In the genomic region with DNA sequence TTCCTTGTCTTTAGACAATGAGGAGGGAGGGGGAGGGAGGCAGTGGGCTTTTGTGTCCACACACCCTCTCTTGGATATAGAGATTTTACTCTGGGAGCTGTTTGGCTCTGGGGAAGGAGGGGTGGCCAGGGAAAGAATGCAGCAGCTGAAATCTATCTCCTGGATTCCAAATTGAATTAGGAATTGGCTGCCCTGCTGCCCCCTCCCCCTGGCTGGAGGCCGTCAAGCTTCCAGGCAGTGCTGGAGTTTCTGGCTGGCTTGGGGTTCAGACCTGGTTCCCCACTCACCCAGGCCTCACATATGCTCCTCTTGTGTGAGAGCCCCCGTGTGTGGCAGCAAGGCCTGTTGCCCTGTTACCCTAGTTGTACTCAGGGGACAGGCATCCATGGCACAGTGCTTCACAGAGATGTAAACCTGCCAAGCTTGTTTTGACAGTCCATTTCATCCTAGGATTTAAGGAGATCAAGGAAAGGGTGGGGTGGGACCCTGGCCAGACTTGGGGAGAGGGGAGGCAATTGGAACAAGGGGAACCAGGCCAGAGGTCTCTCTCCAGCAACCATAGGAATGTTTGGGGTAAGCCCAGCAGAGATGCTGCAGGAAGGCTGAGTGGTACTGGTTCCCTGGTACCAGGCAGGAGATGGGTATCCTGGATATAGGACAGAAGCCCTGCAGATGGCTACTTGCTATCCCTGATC, we compare ENCODE assay signal across 9 mouse cellular contexts. TPM values are rescaled to one million over a fixed set of nuclear protein-coding genes. Genes with fewer than 3 reads are reported as not detected.
DNase-seq lines count a peak whose midpoint lies in the region; ATAC-seq lines count a peak whose summit lies in the region.
"Had no signal": no experiment of that assay in that cellular context is flagged by ENCODE, and none has a peak within 500 bp of the region (broad histone marks: within the 10 kb centered on the region; RNA-seq: fewer than 3 reads in every experiment).

No protein-coding gene starts in this region.

- no peak overlapping the region for H3K9ac ChIP-seq in hindbrain, embryonic 11.5 days (ENCODE audit: low read depth, low read length)
- H3K9ac ChIP-seq in embryonic facial prominence, embryonic 13.5 days, result no peak overlapping the region
- H3K9ac ChIP-seq: heart, embryonic 15.5 days had no signal

- no peak overlapping the region for H3K4me3 ChIP-seq in hindbrain, embryonic 10.5 days
- H3K4me3 ChIP-seq in hindbrain, embryonic 11.5 days (ENCODE audit: low read depth, low read length), result no peak overlapping the region
- no peak overlapping the region for H3K4me3 ChIP-seq in embryonic facial prominence, embryonic 13.5 days
- no peak overlapping the region for H3K4me3 ChIP-seq in limb, embryonic 10.5 days
- H3K4me3 ChIP-seq: heart, embryonic 15.5 days had no signal

- ATAC-seq in hindbrain, embryonic 11.5 days (ENCODE audit: low FRiP score), result no peak
- no peak for ATAC-seq in embryonic facial prominence, embryonic 13.5 days (ENCODE audit: insufficient number of reproducible peaks, insufficient read depth, low FRiP score, low TSS enrichment, low read depth)
- ATAC-seq in cerebellum, adult (ENCODE audit: insufficient number of reproducible peaks, low FRiP score, low TSS enrichment), result no peak

- WGBS in hindbrain, embryonic 10.5 days, result 39% methylated on average over 2 of the region's 2 CpGs
- 48% methylated on average over 2 of the region's 2 CpGs for WGBS in hindbrain, embryonic 11.5 days
- 10% methylated on average over 2 of the region's 2 CpGs for WGBS in embryonic facial prominence, embryonic 13.5 days
- WGBS in limb, embryonic 10.5 days, result 54% methylated on average over 2 of the region's 2 CpGs

- H3K27me3 ChIP-seq in hindbrain, embryonic 10.5 days (ENCODE audit: insufficient read depth, poor library complexity, severe bottlenecking), result peaks cover 27% of the 10 kb centered on the region
- H3K27me3 ChIP-seq in hindbrain, embryonic 11.5 days (ENCODE audit: control insufficient read depth, insufficient read depth, low read length), result peaks cover 6% of the 10 kb centered on the region
- H3K27me3 ChIP-seq in embryonic facial prominence, embryonic 13.5 days, result peaks cover 5% of the 10 kb centered on the region; the same call in 1 of the 2 replicates
- peaks cover 24% of the 10 kb centered on the region for H3K27me3 ChIP-seq in limb, embryonic 10.5 days (ENCODE audit: low read depth, poor library complexity, severe bottlenecking)

- no peak for DNase-seq in hindbrain, embryonic 10.5 days (ENCODE audit: low spot score)
- DNase-seq in hindbrain, embryonic 11.5 days (ENCODE audit: low spot score), result no peak
- peak; percentile 51 for DNase-seq in NIH3T3 (ENCODE audit: low read depth)
- no peak for DNase-seq in limb, embryonic 10.5 days (ENCODE audit: low spot score)
- DNase-seq in thymus, postnatal 36 days, result no peak
- DNase-seq: embryo, embryonic 11 days had no signal

- H3K4me1 ChIP-seq in hindbrain, embryonic 10.5 days (replicated peaks), result peaks cover 66% of the 10 kb centered on the region
- H3K4me1 ChIP-seq in hindbrain, embryonic 11.5 days (replicated peaks; ENCODE audit: control insufficient read depth, insufficient read depth, low read length), result peaks cover 12% of the 10 kb centered on the region
- H3K4me1 ChIP-seq in embryonic facial prominence, embryonic 13.5 days, result peaks cover 86% of the 10 kb centered on the region
- peaks cover 60% of the 10 kb centered on the region for H3K4me1 ChIP-seq in limb, embryonic 10.5 days

- peak overlapping the region; percentile 37; the same call in 1 of the 2 replicates for H3K27ac ChIP-seq in hindbrain, embryonic 10.5 days
- no peak overlapping the region for H3K27ac ChIP-seq in hindbrain, embryonic 11.5 days (ENCODE audit: low read depth, low read length)
- H3K27ac ChIP-seq in embryonic facial prominence, embryonic 13.5 days, result peak overlapping the region; percentile 90
- H3K27ac ChIP-seq in limb, embryonic 10.5 days, result 0 out of 2 replicates have a peak overlapping the region, but pooled peaks have one; percentile 10
- H3K27ac ChIP-seq: heart, embryonic 15.5 days had no signal

- H3K36me3 ChIP-seq in hindbrain, embryonic 10.5 days, result peaks cover 35% of the 10 kb centered on the region
- no peaks in the 10 kb centered on the region for H3K36me3 ChIP-seq in hindbrain, embryonic 11.5 days (ENCODE audit: control insufficient read depth, insufficient read depth, low read length)
- peaks cover 27% of the 10 kb centered on the region for H3K36me3 ChIP-seq in embryonic facial prominence, embryonic 13.5 days
- peaks cover 41% of the 10 kb centered on the region for H3K36me3 ChIP-seq in limb, embryonic 10.5 days

- no peak overlapping the region for H3K4me2 ChIP-seq in hindbrain, embryonic 11.5 days (replicated peaks; ENCODE audit: low read depth, low read length)
- no peak overlapping the region; the same call in 1 of the 2 replicates for H3K4me2 ChIP-seq in embryonic facial prominence, embryonic 13.5 days
- H3K4me2 ChIP-seq: heart, embryonic 15.5 days had no signal

- no peaks in the 10 kb centered on the region for H3K9me3 ChIP-seq in hindbrain, embryonic 10.5 days
- no peaks in the 10 kb centered on the region for H3K9me3 ChIP-seq in hindbrain, embryonic 11.5 days (ENCODE audit: control insufficient read depth, low read length)
- H3K9me3 ChIP-seq in embryonic facial prominence, embryonic 13.5 days, result no peaks in the 10 kb centered on the region
- no peaks in the 10 kb centered on the region for H3K9me3 ChIP-seq in limb, embryonic 10.5 days (replicated peaks)
- H3K9me3 ChIP-seq: heart, embryonic 15.5 days had no signal

RNA-seq across cellular contexts. Expression of gene Ptger1, which starts 1.4 kb away (rescaled TPM):
- polyA plus RNA-seq in hindbrain, embryonic 10.5 days (2016; fragmentation: Nextera tagmentation; extraction: Ambion mirVana), result 0.58 and 0.62 TPM in 2 replicates
- polyA plus RNA-seq in hindbrain, embryonic 11.5 days (2014; fragmentation: Nextera tagmentation; extraction: Ambion mirVana), result 0.49 and 1.0 TPM in 2 replicates
- polyA plus RNA-seq in embryonic facial prominence, embryonic 13.5 days (2015; fragmentation: Nextera tagmentation; extraction: Ambion mirVana), result 1.5 and 2.1 TPM in 2 replicates
- 0.64 TPM in 2 replicates for polyA plus RNA-seq in limb, embryonic 10.5 days (2016; fragmentation: Nextera tagmentation; extraction: Ambion mirVana)

RNA-seq across cellular contexts. Expression of gene Gipc1, which starts 12.6 kb away (rescaled TPM):
- polyA plus RNA-seq in hindbrain, embryonic 10.5 days (2016; fragmentation: Nextera tagmentation; extraction: Ambion mirVana), result 221 and 240 TPM in 2 replicates
- 176 and 182 TPM in 2 replicates for polyA plus RNA-seq in hindbrain, embryonic 11.5 days (2014; fragmentation: Nextera tagmentation; extraction: Ambion mirVana)
- 186 and 190 TPM in 2 replicates for polyA plus RNA-seq in embryonic facial prominence, embryonic 13.5 days (2015; fragmentation: Nextera tagmentation; extraction: Ambion mirVana)
- polyA plus RNA-seq in limb, embryonic 10.5 days (2016; fragmentation: Nextera tagmentation; extraction: Ambion mirVana), result 185 and 206 TPM in 2 replicates

RNA-seq across cellular contexts. Expression of gene Pkn1, which starts 33.9 kb away (rescaled TPM):
- 28.2 and 29.9 TPM in 2 replicates for polyA plus RNA-seq in hindbrain, embryonic 10.5 days (2016; fragmentation: Nextera tagmentation; extraction: Ambion mirVana)
- polyA plus RNA-seq in hindbrain, embryonic 11.5 days (2014; fragmentation: Nextera tagmentation; extraction: Ambion mirVana), result 21.6 and 22.6 TPM in 2 replicates
- polyA plus RNA-seq in embryonic facial prominence, embryonic 13.5 days (2015; fragmentation: Nextera tagmentation; extraction: Ambion mirVana), result 23.5 and 24.0 TPM in 2 replicates
- 38.6 and 41.4 TPM in 2 replicates for polyA plus RNA-seq in limb, embryonic 10.5 days (2016; fragmentation: Nextera tagmentation; extraction: Ambion mirVana)

RNA-seq across cellular contexts. Expression of gene Ddx39, which starts 49.9 kb away (rescaled TPM):
- 253 and 322 TPM in 2 replicates for polyA plus RNA-seq in hindbrain, embryonic 10.5 days (2016; fragmentation: Nextera tagmentation; extraction: Ambion mirVana)
- 187 and 205 TPM in 2 replicates for polyA plus RNA-seq in hindbrain, embryonic 11.5 days (2014; fragmentation: Nextera tagmentation; extraction: Ambion mirVana)
- 131 and 148 TPM in 2 replicates for polyA plus RNA-seq in embryonic facial prominence, embryonic 13.5 days (2015; fragmentation: Nextera tagmentation; extraction: Ambion mirVana)
- polyA plus RNA-seq in limb, embryonic 10.5 days (2016; fragmentation: Nextera tagmentation; extraction: Ambion mirVana), result 295 and 349 TPM in 2 replicates

RNA-seq across cellular contexts. Expression of gene Dnajb1, which starts 57.1 kb away (rescaled TPM):
- polyA plus RNA-seq in hindbrain, embryonic 10.5 days (2016; fragmentation: Nextera tagmentation; extraction: Ambion mirVana), result 71.9 and 84.2 TPM in 2 replicates
- polyA plus RNA-seq in hindbrain, embryonic 11.5 days (2014; fragmentation: Nextera tagmentation; extraction: Ambion mirVana), result 66.1 and 66.7 TPM in 2 replicates
- polyA plus RNA-seq in embryonic facial prominence, embryonic 13.5 days (2015; fragmentation: Nextera tagmentation; extraction: Ambion mirVana), result 63.2 and 68.8 TPM in 2 replicates
- 78.0 and 89.8 TPM in 2 replicates for polyA plus RNA-seq in limb, embryonic 10.5 days (2016; fragmentation: Nextera tagmentation; extraction: Ambion mirVana)
